Mouse (Mus musculus): ENCODE results near the gene Slc1a2. TPM values are rescaled to one million over a fixed set of nuclear protein-coding genes. Genes with fewer than 3 reads are reported as not detected.

The Slc1a2 gene
- polyA plus RNA-seq, 1 experiment from 2014 or later = 18.3 TPM

DNA sequence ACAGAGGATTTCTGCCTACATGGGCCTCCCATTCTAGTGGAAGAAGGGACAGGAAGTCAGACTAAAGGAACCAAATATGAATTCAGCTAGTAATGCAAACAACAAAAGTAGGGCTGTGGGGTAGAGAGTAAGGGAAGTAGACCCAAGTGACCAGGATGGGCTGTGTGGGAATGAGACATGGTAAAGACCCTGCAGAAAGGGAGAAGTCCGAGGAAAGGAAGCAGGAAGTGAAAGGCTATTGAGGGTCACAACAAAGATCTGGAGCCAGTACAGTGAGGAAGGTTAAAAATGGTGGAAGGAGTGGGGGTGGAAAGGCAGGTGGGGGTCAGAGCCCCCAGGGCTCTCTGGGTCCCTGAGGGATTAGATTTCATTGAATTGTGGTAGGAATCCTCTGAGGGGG is 93.4 kb downstream of the Slc1a2 start:
- no peak for ATAC-seq
- Histone ChIP-seq H3K4me2 (ENCODE audit: low read length) (no peak overlapping the region), H3K36me3 (ENCODE audit: control insufficient read depth, insufficient read depth, low read length) (no peaks in the 10 kb centered on the region; the same call in 1 of the 2 replicates), H3K27ac (ENCODE audit: low read depth, low read length) (no peak overlapping the region), H3K4me3 (ENCODE audit: low read length) (no peak overlapping the region), H3K27me3 (replicated peaks; ENCODE audit: control insufficient read depth, insufficient read depth, low read length) (no peaks in the 10 kb centered on the region), H3K9me3 (ENCODE audit: control insufficient read depth, low read length) (no peaks in the 10 kb centered on the region), H3K4me1 (ENCODE audit: control insufficient read depth, insufficient read depth, low read depth, low read length) (no peaks in the 10 kb centered on the region), H3K9ac (ENCODE audit: low read depth, low read length) (no peak overlapping the region)
- 79% methylated on average over 1 of the region's 1 CpGs for WGBS

DNA sequence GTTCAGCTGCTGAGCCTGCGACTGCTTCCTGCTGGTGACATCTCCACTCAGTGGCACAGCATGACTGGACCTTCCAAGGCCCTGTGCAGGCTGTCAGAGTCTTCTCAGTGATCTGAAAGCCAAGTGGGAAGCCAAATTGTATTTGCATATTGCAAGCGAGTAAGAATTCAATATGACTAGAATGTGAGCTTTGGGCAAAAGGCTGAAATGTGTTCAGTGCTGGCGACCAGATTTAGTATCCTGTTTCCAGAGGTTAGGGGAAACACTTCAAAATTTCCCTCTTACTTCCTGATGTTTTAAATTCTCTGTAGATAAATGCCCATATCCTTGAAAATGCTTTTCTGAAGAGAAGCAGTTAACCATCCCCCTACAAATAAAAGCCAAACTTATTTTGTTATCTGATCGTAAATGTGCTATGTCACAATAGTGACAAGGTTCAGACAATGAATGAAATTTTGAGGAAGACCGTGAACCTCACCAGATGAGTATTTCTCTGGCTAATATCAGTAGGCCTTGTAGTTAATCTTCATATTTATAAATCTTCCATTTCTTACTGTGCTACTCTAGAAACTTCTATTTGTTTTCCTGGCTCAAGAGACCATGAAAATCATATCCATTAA is 98.9 kb downstream of the Slc1a2 start:
- Histone ChIP-seq H3K4me1 (ENCODE audit: control insufficient read depth, insufficient read depth, low read depth, low read length) (no peaks in the 10 kb centered on the region), H3K36me3 (ENCODE audit: control insufficient read depth, insufficient read depth, low read length) (peaks cover 3% of the 10 kb centered on the region; the same call in 1 of the 2 replicates), H3K4me3 (ENCODE audit: low read length) (no peak overlapping the region), H3K27me3 (replicated peaks; ENCODE audit: control insufficient read depth, insufficient read depth, low read length) (no peaks in the 10 kb centered on the region), H3K4me2 (ENCODE audit: low read length) (no peak overlapping the region), H3K27ac (ENCODE audit: low read depth, low read length) (no peak overlapping the region), H3K9ac (ENCODE audit: low read depth, low read length) (no peak overlapping the region), H3K9me3 (ENCODE audit: control insufficient read depth, low read length) (no peaks in the 10 kb centered on the region)
- no peak for ATAC-seq
- WGBS = 75% methylated on average over 5 of the region's 5 CpGs

DNA sequence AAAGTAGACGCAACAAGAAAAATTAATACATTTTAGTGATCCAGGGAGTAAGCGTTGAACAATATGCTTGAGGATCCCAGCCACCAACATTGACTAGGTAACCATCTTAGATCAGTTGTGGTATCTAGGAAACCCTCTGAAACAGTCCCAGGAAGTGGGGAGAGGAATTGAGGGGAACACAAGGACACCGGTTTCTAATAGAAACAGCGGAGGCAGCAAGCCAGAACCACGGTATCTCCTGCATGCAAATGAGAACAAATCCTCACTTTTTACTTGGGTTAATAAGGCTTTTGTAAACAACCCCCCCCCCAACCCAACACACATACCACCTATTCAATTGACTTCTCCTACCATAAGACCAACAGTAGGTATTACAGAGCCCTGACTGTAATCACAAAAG is 101.0 kb downstream of the Slc1a2 start:
- no peak overlapping the region for H3K27ac ChIP-seq (ENCODE audit: low read depth, low read length)

DNA sequence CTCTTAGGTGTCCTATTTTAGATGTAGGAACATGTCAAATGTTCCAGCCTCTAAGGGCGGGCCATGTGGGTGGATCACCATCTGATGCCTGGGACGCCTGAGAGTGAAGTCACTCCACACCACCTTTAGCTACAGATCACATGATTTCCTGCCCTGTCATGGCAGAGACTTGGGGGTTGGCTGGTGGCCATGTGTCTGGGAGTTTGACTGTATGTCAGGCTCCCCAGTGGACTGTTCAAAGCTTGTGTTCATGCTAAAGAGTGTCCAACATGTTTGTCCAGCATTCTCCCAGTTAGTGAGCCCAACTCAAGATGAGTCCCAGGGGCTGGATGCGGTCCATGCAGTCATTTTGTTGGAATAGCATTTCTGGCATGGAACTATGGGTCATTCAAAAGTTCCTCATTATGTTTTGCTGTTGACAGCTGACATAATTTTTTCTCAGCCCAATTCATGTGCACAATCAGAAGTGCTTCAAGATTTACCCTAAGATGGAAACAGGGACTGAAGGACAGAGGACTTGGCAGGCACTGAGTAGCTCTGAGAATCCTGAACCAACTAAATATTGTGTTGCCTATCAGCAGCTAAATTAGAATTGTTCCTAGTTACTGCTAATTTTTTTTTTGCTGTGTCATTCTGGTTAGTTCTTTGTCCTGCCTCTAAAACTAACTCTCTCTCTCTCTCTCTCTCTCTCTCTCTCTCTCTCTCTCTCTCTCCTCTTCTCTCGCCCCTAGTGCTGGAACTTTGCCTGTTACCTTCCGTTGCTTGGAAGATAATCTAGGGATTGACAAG is 102.0 kb downstream of the Slc1a2 start:
- no peaks in the 10 kb centered on the region for H3K27me3 ChIP-seq (replicated peaks; ENCODE audit: control insufficient read depth, insufficient read depth, low read length)
- H3K36me3 ChIP-seq (ENCODE audit: control insufficient read depth, insufficient read depth, low read length) = peaks cover 14% of the 10 kb centered on the region
- no peaks in the 10 kb centered on the region for H3K9me3 ChIP-seq (ENCODE audit: control insufficient read depth, low read length)
- no peak overlapping the region for H3K9ac ChIP-seq (ENCODE audit: low read depth, low read length)
- H3K27ac ChIP-seq (ENCODE audit: low read depth, low read length) = no peak overlapping the region
- H3K4me3 ChIP-seq (ENCODE audit: low read length) = no peak overlapping the region
- H3K4me1 ChIP-seq (ENCODE audit: control insufficient read depth, insufficient read depth, low read depth, low read length) = no peaks in the 10 kb centered on the region
- H3K4me2 ChIP-seq (ENCODE audit: low read length) = no peak overlapping the region
- peak; percentile 40; the same call in 1 of the 2 replicates for ATAC-seq
- WGBS = 87% methylated on average over 5 of the region's 5 CpGs

More for the DNA sequence above, 101.0 kb downstream of the Slc1a2 start:
- H3K36me3 ChIP-seq (ENCODE audit: control insufficient read depth, insufficient read depth, low read length) = peaks cover 12% of the 10 kb centered on the region; the same call in 1 of the 2 replicates
- no peak overlapping the region for H3K9ac ChIP-seq (ENCODE audit: low read depth, low read length)
- WGBS = 86% methylated on average over 5 of the region's 5 CpGs
- no peak overlapping the region for H3K4me3 ChIP-seq (ENCODE audit: low read length)
- no peaks in the 10 kb centered on the region for H3K9me3 ChIP-seq (ENCODE audit: control insufficient read depth, low read length)
- no peak overlapping the region for H3K4me2 ChIP-seq (ENCODE audit: low read length)
- no peaks in the 10 kb centered on the region for H3K4me1 ChIP-seq (ENCODE audit: control insufficient read depth, insufficient read depth, low read depth, low read length)
- no peaks in the 10 kb centered on the region for H3K27me3 ChIP-seq (replicated peaks; ENCODE audit: control insufficient read depth, insufficient read depth, low read length)
- peak; percentile 40; the same call in 1 of the 2 replicates for ATAC-seq

DNA sequence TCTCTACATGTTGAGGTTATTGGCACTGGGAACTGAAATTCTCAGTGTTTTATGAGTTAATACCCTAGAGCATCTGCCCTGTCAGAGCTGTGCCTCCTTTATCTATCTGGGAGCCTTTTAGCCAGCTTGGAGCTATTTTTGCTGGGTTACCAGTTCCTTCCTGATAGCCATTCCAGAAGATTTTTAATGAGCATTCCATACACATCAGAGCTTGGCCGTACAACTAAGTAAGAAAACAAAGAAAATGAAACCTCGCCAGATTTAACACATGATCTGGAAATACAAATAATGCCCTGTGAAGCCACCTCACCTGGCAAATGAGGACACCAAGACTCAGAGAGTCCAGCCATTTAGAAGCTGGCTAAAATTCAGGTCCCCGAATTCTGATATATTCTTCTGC is 104.7 kb downstream of the Slc1a2 start:
- Histone ChIP-seq H3K9me3 (ENCODE audit: control insufficient read depth, low read length) (no peaks in the 10 kb centered on the region), H3K9ac (ENCODE audit: low read depth, low read length) (no peak overlapping the region), H3K36me3 (ENCODE audit: control insufficient read depth, insufficient read depth, low read length) (peaks cover 14% of the 10 kb centered on the region), H3K4me2 (ENCODE audit: low read length) (no peak overlapping the region), H3K27ac (ENCODE audit: low read depth, low read length) (no peak overlapping the region), H3K27me3 (replicated peaks; ENCODE audit: control insufficient read depth, insufficient read depth, low read length) (no peaks in the 10 kb centered on the region), H3K4me3 (ENCODE audit: low read length) (no peak overlapping the region), H3K4me1 (ENCODE audit: control insufficient read depth, insufficient read depth, low read depth, low read length) (no peaks in the 10 kb centered on the region)
- ATAC-seq = no peak
- 83% methylated on average over 3 of the region's 3 CpGs for WGBS

DNA sequence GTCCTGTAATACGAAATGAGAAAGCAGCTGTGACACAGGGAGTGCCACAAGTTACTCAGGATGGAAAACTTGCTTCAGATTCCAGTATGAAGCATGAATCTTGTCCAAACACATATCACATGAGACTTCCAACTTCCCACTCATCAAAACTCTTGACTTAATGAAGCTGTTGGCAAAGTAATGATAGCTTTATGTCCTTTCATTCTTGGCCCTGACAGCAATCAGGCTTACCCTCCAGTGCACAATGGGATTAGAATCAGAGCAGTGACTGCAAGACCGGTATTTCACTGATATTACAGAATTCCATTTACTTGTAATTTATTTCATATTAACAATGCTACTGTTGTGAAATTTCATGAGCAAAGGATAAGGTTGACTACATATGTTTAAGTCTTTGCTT is 105.5 kb downstream of the Slc1a2 start:
- Histone ChIP-seq H3K9me3 (ENCODE audit: control insufficient read depth, low read length) (no peaks in the 10 kb centered on the region), H3K4me2 (ENCODE audit: low read length) (no peak overlapping the region), H3K36me3 (ENCODE audit: control insufficient read depth, insufficient read depth, low read length) (peaks cover 16% of the 10 kb centered on the region), H3K27me3 (replicated peaks; ENCODE audit: control insufficient read depth, insufficient read depth, low read length) (no peaks in the 10 kb centered on the region), H3K4me1 (ENCODE audit: control insufficient read depth, insufficient read depth, low read depth, low read length) (no peaks in the 10 kb centered on the region), H3K9ac (ENCODE audit: low read depth, low read length) (no peak overlapping the region), H3K4me3 (ENCODE audit: low read length) (no peak overlapping the region), H3K27ac (ENCODE audit: low read depth, low read length) (no peak overlapping the region)
- 85% methylated on average over 2 of the region's 2 CpGs for WGBS
- no peak for ATAC-seq

DNA sequence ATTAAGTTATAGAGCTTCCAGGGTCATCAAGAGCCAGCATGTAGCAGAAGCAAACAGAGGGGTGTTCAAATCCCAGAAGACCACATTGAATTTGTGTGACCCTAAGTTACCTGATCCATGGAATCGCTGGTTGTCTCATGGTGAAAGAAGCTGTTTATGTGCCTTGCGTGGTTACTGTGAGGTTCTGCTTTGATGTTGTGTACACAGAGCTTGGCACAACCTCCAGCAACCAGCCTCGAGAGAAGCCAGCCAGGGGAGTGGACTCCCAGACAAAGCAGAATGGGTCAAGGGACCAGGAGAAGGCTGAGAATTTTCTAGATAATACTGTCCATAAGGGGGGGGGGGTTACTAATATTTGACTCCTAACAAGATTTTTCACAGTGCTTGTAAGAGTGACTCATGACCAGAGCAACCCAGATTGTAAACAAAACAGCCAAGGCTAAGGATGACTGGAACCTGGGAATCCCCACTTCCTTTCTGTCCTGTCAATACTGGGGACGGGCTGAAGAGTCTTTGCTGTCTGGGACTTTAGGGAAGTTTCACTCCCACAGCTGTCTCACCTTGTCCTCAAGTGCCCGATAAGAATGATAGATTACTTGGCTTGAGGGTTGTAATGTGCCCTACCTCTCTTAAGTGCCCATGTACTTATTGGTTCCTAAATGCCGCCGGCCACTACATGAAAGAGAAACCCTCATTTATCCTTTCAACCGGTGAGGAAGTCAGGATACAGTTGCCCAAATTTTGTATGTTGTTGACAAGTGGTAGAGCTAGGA is 106.3 kb downstream of the Slc1a2 start:
- no peak for ATAC-seq
- Histone ChIP-seq H3K27me3 (replicated peaks; ENCODE audit: control insufficient read depth, insufficient read depth, low read length) (no peaks in the 10 kb centered on the region), H3K4me3 (ENCODE audit: low read length) (no peak overlapping the region), H3K4me1 (ENCODE audit: control insufficient read depth, insufficient read depth, low read depth, low read length) (no peaks in the 10 kb centered on the region), H3K36me3 (ENCODE audit: control insufficient read depth, insufficient read depth, low read length) (peaks cover 16% of the 10 kb centered on the region), H3K4me2 (ENCODE audit: low read length) (no peak overlapping the region), H3K9me3 (ENCODE audit: control insufficient read depth, low read length) (no peaks in the 10 kb centered on the region), H3K27ac (ENCODE audit: low read depth, low read length) (no peak overlapping the region), H3K9ac (ENCODE audit: low read depth, low read length) (no peak overlapping the region)
- 89% methylated on average over 8 of the region's 8 CpGs for WGBS

DNA sequence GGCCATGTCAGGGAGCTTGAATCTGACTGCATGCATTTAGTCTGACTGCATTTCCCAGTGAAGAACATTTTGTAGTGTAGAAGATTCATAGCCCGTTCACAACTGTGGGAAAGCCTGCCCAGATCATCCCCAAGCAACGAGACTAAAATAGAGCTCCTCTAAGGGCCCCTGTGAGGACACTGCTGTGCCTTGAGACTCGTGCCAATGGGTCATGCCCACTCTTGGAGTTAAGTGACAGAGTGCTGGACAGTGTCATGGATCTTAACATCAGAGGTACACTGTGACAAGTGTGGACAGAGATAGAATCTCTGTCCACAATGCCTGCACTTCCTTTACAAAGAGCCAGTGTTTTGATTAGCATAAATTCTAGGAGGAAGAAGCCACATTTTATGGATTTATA is 109.8 kb downstream of the Slc1a2 start:
- no peak overlapping the region for H3K4me3 ChIP-seq (ENCODE audit: low read length)
- H3K27me3 ChIP-seq (replicated peaks; ENCODE audit: control insufficient read depth, insufficient read depth, low read length) = no peaks in the 10 kb centered on the region
- H3K4me1 ChIP-seq (ENCODE audit: control insufficient read depth, insufficient read depth, low read depth, low read length) = no peaks in the 10 kb centered on the region
- H3K9me3 ChIP-seq (ENCODE audit: control insufficient read depth, low read length) = no peaks in the 10 kb centered on the region
- H3K9ac ChIP-seq (ENCODE audit: low read depth, low read length) = no peak overlapping the region
- peaks cover 12% of the 10 kb centered on the region for H3K36me3 ChIP-seq (ENCODE audit: control insufficient read depth, insufficient read depth, low read length)
- ATAC-seq = no peak
- H3K4me2 ChIP-seq (ENCODE audit: low read length) = no peak overlapping the region
- H3K27ac ChIP-seq (ENCODE audit: low read depth, low read length) = no peak overlapping the region
- WGBS = 82% methylated on average over 3 of the region's 3 CpGs

DNA sequence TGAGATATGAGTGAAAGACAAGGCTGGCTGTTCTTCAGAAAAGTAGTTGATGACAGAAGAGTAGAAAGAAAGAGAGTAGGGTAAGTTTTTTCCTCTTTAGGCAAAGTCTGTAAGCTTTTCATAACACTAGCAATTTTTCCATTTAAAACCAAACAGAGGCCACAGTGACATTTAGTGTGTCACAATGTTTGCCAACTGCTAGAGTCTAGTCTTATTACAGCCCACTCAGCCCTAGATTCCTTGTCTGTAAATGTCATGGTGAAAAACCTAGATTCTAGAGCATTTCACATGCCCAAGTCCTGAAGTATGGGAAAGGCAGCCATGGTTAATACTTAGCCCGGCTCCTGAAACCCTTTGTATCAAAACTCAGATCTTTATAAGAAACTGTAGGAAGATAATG is 112.8 kb downstream of the Slc1a2 start:
- Histone ChIP-seq H3K4me2 (ENCODE audit: low read length) (no peak overlapping the region), H3K4me3 (ENCODE audit: low read length) (no peak overlapping the region), H3K9ac (ENCODE audit: low read depth, low read length) (no peak overlapping the region), H3K9me3 (ENCODE audit: control insufficient read depth, low read length) (no peaks in the 10 kb centered on the region), H3K27me3 (replicated peaks; ENCODE audit: control insufficient read depth, insufficient read depth, low read length) (no peaks in the 10 kb centered on the region), H3K36me3 (ENCODE audit: control insufficient read depth, insufficient read depth, low read length) (peaks cover 5% of the 10 kb centered on the region; the same call in 1 of the 2 replicates), H3K4me1 (ENCODE audit: control insufficient read depth, insufficient read depth, low read depth, low read length) (no peaks in the 10 kb centered on the region), H3K27ac (ENCODE audit: low read depth, low read length) (no peak overlapping the region)
- no peak for ATAC-seq
- WGBS = 97% methylated on average over 1 of the region's 1 CpGs
